Mouse (Mus musculus): ENCODE data around the gene Fgfr2. TPM values are rescaled to one million over a fixed set of nuclear protein-coding genes. Genes with fewer than 3 reads are reported as not detected.

The Fgfr2 gene
- polyA plus RNA-seq, 1 experiment from 2014 or later, result 11.2 TPM

GRCm38 (mm10) chr7:131656017-131656416, 1467.1 kb downstream of the Fgfr2 start:
- DNase-seq (no peak), ATAC-seq (no peak)
- 60% methylated on average over 7 of the region's 7 CpGs for WGBS (ENCODE audit: insufficient replicate concordance)
- Histone ChIP-seq H3K9me3 (ENCODE audit: low read length) (no peaks in the 10 kb centered on the region), H3K4me1 (ENCODE audit: insufficient read depth) (no peaks in the 10 kb centered on the region), H3K27ac (ENCODE audit: low read depth) (no peak overlapping the region), H3K4me3 (ENCODE audit: low read depth, low read length) (no peak overlapping the region), H3K4me2 (ENCODE audit: low read depth, low read length) (no peak overlapping the region), H3K36me3 (replicated peaks; ENCODE audit: insufficient read depth, low read length) (no peaks in the 10 kb centered on the region), H3K27me3 (ENCODE audit: insufficient read depth, low read length) (no peaks in the 10 kb centered on the region), H3K9ac (replicated peaks) (no peak overlapping the region)
- TF ChIP-seq EP300 (IDR thresholded peaks at IDR 0.05; ENCODE audit: low read depth), result no peak
- no peak for TF ChIP-seq CTCF (IDR thresholded peaks at IDR 0.05; ENCODE audit: low read depth)

GRCm38 (mm10) chr7:131653416-131653815, 1469.7 kb downstream of the Fgfr2 start:
- WGBS (ENCODE audit: insufficient replicate concordance), result 79% methylated on average over 6 of the region's 6 CpGs
- ATAC-seq, result no peak

GRCm38 (mm10) chr7:131651921-131652694, 1471.0 kb downstream of the Fgfr2 start:
- no peak for TF ChIP-seq CTCF (IDR thresholded peaks at IDR 0.05; ENCODE audit: low read depth)
- no peak for TF ChIP-seq EP300 (IDR thresholded peaks at IDR 0.05; ENCODE audit: low read depth)
- 77% methylated on average over 12 of the region's 12 CpGs for WGBS (ENCODE audit: insufficient replicate concordance)
- H3K4me2 ChIP-seq (ENCODE audit: low read depth, low read length), result no peak overlapping the region
- H3K4me1 ChIP-seq (ENCODE audit: insufficient read depth), result no peaks in the 10 kb centered on the region
- no peak for ATAC-seq
- no peak for DNase-seq
- H3K9ac ChIP-seq (replicated peaks), result no peak overlapping the region
- H3K27me3 ChIP-seq (ENCODE audit: insufficient read depth, low read length), result no peaks in the 10 kb centered on the region
- H3K36me3 ChIP-seq (replicated peaks; ENCODE audit: insufficient read depth, low read length), result no peaks in the 10 kb centered on the region
- H3K9me3 ChIP-seq (ENCODE audit: low read length), result no peaks in the 10 kb centered on the region
- H3K4me3 ChIP-seq (ENCODE audit: low read depth, low read length), result no peak overlapping the region
- no peak overlapping the region for H3K27ac ChIP-seq (ENCODE audit: low read depth)

More at GRCm38 (mm10) chr7:131653416-131653815, 1469.7 kb downstream of the Fgfr2 start:
- Histone ChIP-seq H3K4me2 (ENCODE audit: low read depth, low read length) (no peak overlapping the region), H3K27ac (ENCODE audit: low read depth) (no peak overlapping the region), H3K4me1 (ENCODE audit: insufficient read depth) (no peaks in the 10 kb centered on the region), H3K9ac (replicated peaks) (no peak overlapping the region), H3K9me3 (ENCODE audit: low read length) (no peaks in the 10 kb centered on the region), H3K36me3 (replicated peaks; ENCODE audit: insufficient read depth, low read length) (no peaks in the 10 kb centered on the region), H3K27me3 (ENCODE audit: insufficient read depth, low read length) (no peaks in the 10 kb centered on the region), H3K4me3 (ENCODE audit: low read depth, low read length) (no peak overlapping the region)
- no peak for DNase-seq
- TF ChIP-seq CTCF (IDR thresholded peaks at IDR 0.05; ENCODE audit: low read depth) (no peak), EP300 (IDR thresholded peaks at IDR 0.05; ENCODE audit: low read depth) (no peak)

GRCm38 (mm10) chr7:131650277-131650676, 1472.9 kb downstream of the Fgfr2 start:
- ATAC-seq (no peak), DNase-seq (no peak)
- no peak overlapping the region for H3K4me2 ChIP-seq (ENCODE audit: low read depth, low read length)
- no peak overlapping the region for H3K9ac ChIP-seq (replicated peaks)
- H3K4me3 ChIP-seq (ENCODE audit: low read depth, low read length), result no peak overlapping the region
- no peaks in the 10 kb centered on the region for H3K36me3 ChIP-seq (replicated peaks; ENCODE audit: insufficient read depth, low read length)
- H3K4me1 ChIP-seq (ENCODE audit: insufficient read depth), result no peaks in the 10 kb centered on the region
- TF ChIP-seq EP300 (IDR thresholded peaks at IDR 0.05; ENCODE audit: low read depth), result no peak
- H3K9me3 ChIP-seq (ENCODE audit: low read length), result no peaks in the 10 kb centered on the region
- H3K27ac ChIP-seq (ENCODE audit: low read depth), result no peak overlapping the region
- H3K27me3 ChIP-seq (ENCODE audit: insufficient read depth, low read length), result 0 out of 2 replicates have a peak, but pooled peaks cover 5% of the 10 kb centered on the region
- WGBS (ENCODE audit: insufficient replicate concordance), result 44% methylated on average over 2 of the region's 2 CpGs

GRCm38 (mm10) chr7:131648276-131648675, 1474.9 kb downstream of the Fgfr2 start:
- no peak overlapping the region for H3K4me2 ChIP-seq (ENCODE audit: low read depth, low read length)
- DNase-seq (no peak), ATAC-seq (no peak)
- no peak overlapping the region for H3K27ac ChIP-seq (ENCODE audit: low read depth)
- no peak overlapping the region for H3K9ac ChIP-seq (replicated peaks)
- no peak overlapping the region for H3K4me3 ChIP-seq (ENCODE audit: low read depth, low read length)
- no peaks in the 10 kb centered on the region for H3K9me3 ChIP-seq (ENCODE audit: low read length)
- H3K36me3 ChIP-seq (replicated peaks; ENCODE audit: insufficient read depth, low read length), result no peaks in the 10 kb centered on the region
- WGBS (ENCODE audit: insufficient replicate concordance), result 57% methylated on average over 7 of the region's 7 CpGs
- no peak for TF ChIP-seq EP300 (IDR thresholded peaks at IDR 0.05; ENCODE audit: low read depth)
- TF ChIP-seq CTCF (IDR thresholded peaks at IDR 0.05; ENCODE audit: low read depth), result no peak
- H3K27me3 ChIP-seq (ENCODE audit: insufficient read depth, low read length), result peaks cover 24% of the 10 kb centered on the region
- H3K4me1 ChIP-seq (ENCODE audit: insufficient read depth), result no peaks in the 10 kb centered on the region

GRCm38 (mm10) chr7:131647583-131647982, 1475.6 kb downstream of the Fgfr2 start:
- no peak overlapping the region for H3K4me3 ChIP-seq (ENCODE audit: low read depth, low read length)
- H3K4me2 ChIP-seq (ENCODE audit: low read depth, low read length), result no peak overlapping the region
- no peaks in the 10 kb centered on the region for H3K4me1 ChIP-seq (ENCODE audit: insufficient read depth)
- H3K36me3 ChIP-seq (replicated peaks; ENCODE audit: insufficient read depth, low read length), result no peaks in the 10 kb centered on the region
- no peak overlapping the region for H3K27ac ChIP-seq (ENCODE audit: low read depth)
- ATAC-seq (no peak), DNase-seq (no peak)
- TF ChIP-seq CTCF (IDR thresholded peaks at IDR 0.05; ENCODE audit: low read depth) (no peak), EP300 (IDR thresholded peaks at IDR 0.05; ENCODE audit: low read depth) (no peak)
- 51% methylated on average over 3 of the region's 3 CpGs for WGBS (ENCODE audit: insufficient replicate concordance)
- H3K27me3 ChIP-seq (ENCODE audit: insufficient read depth, low read length), result peaks cover 31% of the 10 kb centered on the region
- no peaks in the 10 kb centered on the region for H3K9me3 ChIP-seq (ENCODE audit: low read length)
- no peak overlapping the region for H3K9ac ChIP-seq (replicated peaks)

Measured in liver, postnatal 0 days (tissue).